Mouse (Mus musculus): ENCODE results near the gene Poln. TPM values are rescaled to one million over a fixed set of nuclear protein-coding genes. Genes with fewer than 3 reads are reported as not detected.

The Poln gene
- polyA plus RNA-seq, 1 experiment from 2014 or later: 0.41 TPM

GRCm38 (mm10) chr5:34174550-34175402, 5.5 kb upstream of the Poln start:
- WGBS (ENCODE audit: insufficient replicate concordance): 62% methylated on average over 5 of the region's 5 CpGs
- H3K4me3 ChIP-seq (replicated peaks): no peak overlapping the region

GRCm38 (mm10) chr5:34174021-34174420, 4.8 kb upstream of the Poln start:
- 67% methylated on average over 2 of the region's 2 CpGs for WGBS (ENCODE audit: insufficient replicate concordance)
- Histone ChIP-seq H3K4me1 (replicated peaks) (peaks cover 5% of the 10 kb centered on the region), H3K4me2 (no peak overlapping the region), H3K27me3 (no peaks in the 10 kb centered on the region), H3K27ac (replicated peaks) (no peak overlapping the region), H3K9ac (no peak overlapping the region), H3K4me3 (replicated peaks) (no peak overlapping the region), H3K9me3 (replicated peaks) (no peaks in the 10 kb centered on the region), H3K36me3 (replicated peaks) (peaks cover 15% of the 10 kb centered on the region; the same call in 1 of the 2 replicates)
- ATAC-seq (ENCODE audit: insufficient read depth): no peak

More at GRCm38 (mm10) chr5:34174550-34175402, 5.5 kb upstream of the Poln start:
- Histone ChIP-seq H3K9ac (no peak overlapping the region), H3K36me3 (replicated peaks) (peaks cover 15% of the 10 kb centered on the region; the same call in 1 of the 2 replicates), H3K4me2 (no peak overlapping the region), H3K4me1 (replicated peaks) (peaks cover 3% of the 10 kb centered on the region), H3K27me3 (no peaks in the 10 kb centered on the region), H3K27ac (replicated peaks) (no peak overlapping the region), H3K9me3 (replicated peaks) (no peaks in the 10 kb centered on the region)
- no peak for ATAC-seq (ENCODE audit: insufficient read depth)

GRCm38 (mm10) chr5:34170726-34171125, 1.5 kb upstream of the Poln start:
- peak overlapping the region; percentile 34; the same call in 1 of the 2 replicates for H3K27ac ChIP-seq (replicated peaks)
- no peak for ATAC-seq (ENCODE audit: insufficient read depth)
- H3K4me1 ChIP-seq (replicated peaks): peaks cover 17% of the 10 kb centered on the region
- H3K4me3 ChIP-seq (replicated peaks): no peak overlapping the region
- no peaks in the 10 kb centered on the region for H3K9me3 ChIP-seq (replicated peaks)
- peaks cover 4% of the 10 kb centered on the region; the same call in 1 of the 2 replicates for H3K36me3 ChIP-seq (replicated peaks)
- H3K27me3 ChIP-seq: no peaks in the 10 kb centered on the region
- 56% methylated on average over 4 of the region's 4 CpGs for WGBS (ENCODE audit: insufficient replicate concordance)
- no peak overlapping the region for H3K4me2 ChIP-seq
- H3K9ac ChIP-seq: no peak overlapping the region

GRCm38 (mm10) chr5:34169954-34170353, 706 bp upstream of the Poln start:
- Histone ChIP-seq H3K9ac (peak overlapping the region; percentile 66), H3K9me3 (replicated peaks) (no peaks in the 10 kb centered on the region), H3K4me3 (replicated peaks) (peak overlapping the region; percentile 79), H3K27me3 (no peaks in the 10 kb centered on the region), H3K4me1 (replicated peaks) (peaks cover 24% of the 10 kb centered on the region), H3K27ac (replicated peaks) (peak overlapping the region; percentile 82), H3K36me3 (replicated peaks) (peaks cover 5% of the 10 kb centered on the region), H3K4me2 (peak overlapping the region; percentile 81)
- WGBS (ENCODE audit: insufficient replicate concordance): 47% methylated on average over 3 of the region's 3 CpGs
- ATAC-seq (ENCODE audit: insufficient read depth): no peak

- H3K4me1 ChIP-seq (replicated peaks): peaks cover 30% of the 10 kb centered on the region
- 0 out of 2 replicates have a peak overlapping the region, but pooled peaks have one; percentile 9 for H3K9ac ChIP-seq
- WGBS (ENCODE audit: insufficient replicate concordance): 72% methylated on average over 4 of the region's 4 CpGs
- H3K36me3 ChIP-seq (replicated peaks): peaks cover 15% of the 10 kb centered on the region
- H3K27ac ChIP-seq (replicated peaks): no peak overlapping the region
- no peaks in the 10 kb centered on the region for H3K27me3 ChIP-seq
- peak overlapping the region; percentile 81 for H3K4me2 ChIP-seq
- ATAC-seq (ENCODE audit: insufficient read depth): no peak
- peak overlapping the region; percentile 79 for H3K4me3 ChIP-seq (replicated peaks)
- no peaks in the 10 kb centered on the region for H3K9me3 ChIP-seq (replicated peaks)
Observed at GRCm38 (mm10) chr5:34167857-34168256, 1.4 kb downstream of the Poln start.

- Histone ChIP-seq H3K27me3 (no peaks in the 10 kb centered on the region), H3K4me3 (replicated peaks) (peak overlapping the region; percentile 41), H3K4me2 (peak overlapping the region; percentile 59), H3K4me1 (replicated peaks) (peaks cover 30% of the 10 kb centered on the region), H3K9ac (peak overlapping the region; percentile 31; the same call in 1 of the 2 replicates), H3K36me3 (replicated peaks) (peaks cover 26% of the 10 kb centered on the region), H3K9me3 (replicated peaks) (no peaks in the 10 kb centered on the region), H3K27ac (replicated peaks) (0 out of 2 replicates have a peak overlapping the region, but pooled peaks have one; percentile 11)
- WGBS (ENCODE audit: insufficient replicate concordance): 21% methylated on average over 4 of the region's 4 CpGs
- no peak for ATAC-seq (ENCODE audit: insufficient read depth)
Observed at GRCm38 (mm10) chr5:34165793-34166192, 3.5 kb downstream of the Poln start.

GRCm38 (mm10) chr5:34148476-34148875, 20.8 kb downstream of the Poln start:
- H3K9ac ChIP-seq: no peak overlapping the region
- no peak overlapping the region for H3K4me3 ChIP-seq (replicated peaks)
- no peaks in the 10 kb centered on the region for H3K27me3 ChIP-seq
- H3K4me1 ChIP-seq (replicated peaks): no peaks in the 10 kb centered on the region
- ATAC-seq (ENCODE audit: insufficient read depth): no peak
- 0 out of 2 replicates have a peak, but pooled peaks cover 6% of the 10 kb centered on the region for H3K36me3 ChIP-seq (replicated peaks)
- H3K9me3 ChIP-seq (replicated peaks): no peaks in the 10 kb centered on the region
- H3K4me2 ChIP-seq: no peak overlapping the region
- no peak overlapping the region for H3K27ac ChIP-seq (replicated peaks)

GRCm38 (mm10) chr5:34147554-34147953, 21.7 kb downstream of the Poln start:
- ATAC-seq (ENCODE audit: insufficient read depth): no peak
- Histone ChIP-seq H3K9me3 (replicated peaks) (no peaks in the 10 kb centered on the region), H3K4me3 (replicated peaks) (no peak overlapping the region), H3K36me3 (replicated peaks) (0 out of 2 replicates have a peak, but pooled peaks cover 2% of the 10 kb centered on the region), H3K4me2 (no peak overlapping the region), H3K9ac (no peak overlapping the region), H3K27me3 (no peaks in the 10 kb centered on the region), H3K4me1 (replicated peaks) (no peaks in the 10 kb centered on the region), H3K27ac (replicated peaks) (no peak overlapping the region)
- 68% methylated on average over 3 of the region's 3 CpGs for WGBS (ENCODE audit: insufficient replicate concordance)

- no peak overlapping the region for H3K4me3 ChIP-seq (replicated peaks)
- no peaks in the 10 kb centered on the region for H3K27me3 ChIP-seq
- H3K4me1 ChIP-seq (replicated peaks): no peaks in the 10 kb centered on the region
- 2% methylated on average over 1 of the region's 1 CpGs for WGBS (ENCODE audit: insufficient replicate concordance)
- H3K36me3 ChIP-seq (replicated peaks): no peaks in the 10 kb centered on the region
- H3K27ac ChIP-seq (replicated peaks): no peak overlapping the region
- H3K4me2 ChIP-seq: no peak overlapping the region
- H3K9me3 ChIP-seq (replicated peaks): no peaks in the 10 kb centered on the region
- H3K9ac ChIP-seq: no peak overlapping the region
- ATAC-seq (ENCODE audit: insufficient read depth): no peak
Observed at GRCm38 (mm10) chr5:34139751-34140150, 29.5 kb downstream of the Poln start.

GRCm38 (mm10) chr5:34132731-34133130, 36.5 kb downstream of the Poln start:
- Histone ChIP-seq H3K9me3 (replicated peaks) (no peaks in the 10 kb centered on the region), H3K27me3 (no peaks in the 10 kb centered on the region), H3K9ac (no peak overlapping the region)

GRCm38 (mm10) chr5:34124131-34124530, 45.1 kb downstream of the Poln start:
- H3K4me1 ChIP-seq (replicated peaks): no peaks in the 10 kb centered on the region
- no peak overlapping the region for H3K9ac ChIP-seq
- no peaks in the 10 kb centered on the region for H3K9me3 ChIP-seq (replicated peaks)
- no peak overlapping the region for H3K27ac ChIP-seq (replicated peaks)
- no peak for ATAC-seq (ENCODE audit: insufficient read depth)
- H3K36me3 ChIP-seq (replicated peaks): no peaks in the 10 kb centered on the region
- no peak overlapping the region for H3K4me2 ChIP-seq
- H3K27me3 ChIP-seq: no peaks in the 10 kb centered on the region
- WGBS (ENCODE audit: insufficient replicate concordance): 19% methylated on average over 1 of the region's 1 CpGs
- H3K4me3 ChIP-seq (replicated peaks): no peak overlapping the region

More at GRCm38 (mm10) chr5:34132731-34133130, 36.5 kb downstream of the Poln start:
- ATAC-seq (ENCODE audit: insufficient read depth): no peak
- Histone ChIP-seq H3K27ac (replicated peaks) (no peak overlapping the region), H3K4me2 (no peak overlapping the region), H3K4me1 (replicated peaks) (no peaks in the 10 kb centered on the region), H3K36me3 (replicated peaks) (no peaks in the 10 kb centered on the region), H3K4me3 (replicated peaks) (no peak overlapping the region)
- 41% methylated on average over 2 of the region's 2 CpGs for WGBS (ENCODE audit: insufficient replicate concordance)

Measured in liver, embryonic 15.5 days (tissue).